Mouse (Mus musculus) lung, embryonic 14.5 days (tissue): Measurements from ENCODE around the gene Sun1. TPM values are rescaled to one million over a fixed set of nuclear protein-coding genes. Genes with fewer than 3 reads are reported as not detected.

ENCODE experiments used
- ATAC-seq: fragments of 200-750 bp; cut with Nextera tagmentation; 2 replicates; pipeline ENCODE4 v1.8.0; 2017; ENCODE audit warnings: mild to moderate bottlenecking, moderate TSS enrichment, moderate library complexity; ENCODE audit not compliant: insufficient read depth
- DNase-seq: peaks from one replicate; pipeline ENCODE4 v3.0.0-alpha.2; 2015
- H3K27ac ChIP-seq: fragments of 300-500 bp; sonication (generic); 2 replicates; pipeline ENCODE4 v1.5.1; 2014; ENCODE audit warnings: low read depth, mild to moderate bottlenecking, moderate library complexity
- H3K27me3 ChIP-seq: fragments of 300-500 bp; sonication (generic); 2 replicates; pipeline ENCODE4 v1.6.1; 2014; ENCODE audit warnings: low read length, control low read depth; ENCODE audit not compliant: insufficient read depth
- H3K36me3 ChIP-seq: fragments of 300-500 bp; sonication (generic); 2 replicates; pipeline ENCODE4 v1.6.1; 2014; ENCODE audit warnings: control low read depth; ENCODE audit not compliant: insufficient read depth
- H3K4me1 ChIP-seq: fragments of 300-500 bp; sonication (generic); 2 replicates; pipeline ENCODE4 v1.6.1; 2014; ENCODE audit warnings: antibody characterized with exemption, control low read depth; ENCODE audit not compliant: insufficient read depth
- H3K4me2 ChIP-seq: fragments of 300-500 bp; sonication (generic); 2 replicates; pipeline ENCODE4 v1.6.1; 2014; ENCODE audit warnings: mild to moderate bottlenecking
- H3K4me3 ChIP-seq: fragments of 300-500 bp; sonication (generic); 2 replicates; pipeline ENCODE4 v1.5.1; 2014; ENCODE audit warnings: low read depth, low read length
- H3K9ac ChIP-seq: fragments of 300-500 bp; sonication (generic); 2 replicates; pipeline ENCODE4 v1.6.1; 2014
- H3K9me3 ChIP-seq: fragments of 300-500 bp; sonication (generic); 2 replicates; pipeline ENCODE4 v1.6.1; 2016; ENCODE audit warnings: low read depth, low read length, control low read depth
- CTCF ChIP-seq: IDR thresholded peaks from 2 replicates; pipeline ENCODE4 v1.5.1; 2016; ENCODE audit warnings: antibody characterized with exemption, low read depth
- WGBS: fragments of 180-500 bp; shearing (Covaris S2); extraction: QIAGEN DNeasy Blood & Tissue Kit; methylation state at CpG from one replicate; pipeline ENCODE4 v1.1.7; 2014; 5-methylcytosine and 5-hydroxymethylcytosine counted together
- polyA plus RNA-seq: library from polyadenylated mRNA; unstranded; fragments of >200 nt; fragmentation: Nextera tagmentation; extraction: Ambion mirVana; gene quantifications from 2 replicates; pipeline ENCODE4 v1.2.1, GENCODE M21; 2014

Sun1 gene
- polyA plus RNA-seq, 1 experiment from 2014 or later, result 57.7 TPM

- ATAC-seq (no peak), DNase-seq (peak; percentile 58)
- no peak overlapping the region for H3K4me2 ChIP-seq
- 64% methylated on average over 6 of the region's 6 CpGs for WGBS
- H3K27ac ChIP-seq, result no peak overlapping the region
- TF ChIP-seq CTCF, result no peak
- no peaks in the 10 kb centered on the region for H3K4me1 ChIP-seq
- no peak overlapping the region for H3K9ac ChIP-seq
- no peaks in the 10 kb centered on the region for H3K9me3 ChIP-seq
- H3K27me3 ChIP-seq, result no peaks in the 10 kb centered on the region
- H3K4me3 ChIP-seq, result no peak overlapping the region
- no peaks in the 10 kb centered on the region for H3K36me3 ChIP-seq
Observed at GRCm38 (mm10) chr5:139291811-139292560, 91.5 kb downstream of the Sun1 start.

GRCm38 (mm10) chr5:139294089-139294488, 93.7 kb downstream of the Sun1 start:
- WGBS, result 82% methylated on average over 2 of the region's 2 CpGs
- H3K4me1 ChIP-seq, result no peaks in the 10 kb centered on the region
- no peaks in the 10 kb centered on the region for H3K9me3 ChIP-seq
- H3K4me3 ChIP-seq, result no peak overlapping the region
- H3K36me3 ChIP-seq, result no peaks in the 10 kb centered on the region
- DNase-seq, result no peak
- no peaks in the 10 kb centered on the region for H3K27me3 ChIP-seq
- no peak for TF ChIP-seq CTCF
- no peak overlapping the region for H3K27ac ChIP-seq
- H3K9ac ChIP-seq, result no peak overlapping the region
- no peak for ATAC-seq
- no peak overlapping the region for H3K4me2 ChIP-seq

- no peak for TF ChIP-seq CTCF
- Histone ChIP-seq H3K4me3 (no peak overlapping the region), H3K9ac (no peak overlapping the region), H3K27ac (no peak overlapping the region), H3K4me1 (no peaks in the 10 kb centered on the region), H3K27me3 (no peaks in the 10 kb centered on the region), H3K36me3 (no peaks in the 10 kb centered on the region), H3K9me3 (no peaks in the 10 kb centered on the region), H3K4me2 (no peak overlapping the region)
- DNase-seq, result no peak
- ATAC-seq, result no peak
- whole genome bisulfite sequencing, result 88% methylated on average over 10 of the region's 10 CpGs
Observed at GRCm38 (mm10) chr5:139297092-139297491, 96.7 kb downstream of the Sun1 start.

- ATAC-seq, result no peak
Observed at GRCm38 (mm10) chr5:139297745-139298144, 97.3 kb downstream of the Sun1 start.

More at GRCm38 (mm10) chr5:139297745-139298144, 97.3 kb downstream of the Sun1 start:
- WGBS, result 78% methylated on average over 5 of the region's 5 CpGs
- no peaks in the 10 kb centered on the region for H3K9me3 ChIP-seq
- H3K27me3 ChIP-seq, result no peaks in the 10 kb centered on the region
- no peak for DNase-seq
- no peaks in the 10 kb centered on the region for H3K4me1 ChIP-seq
- H3K9ac ChIP-seq, result no peak overlapping the region
- TF ChIP-seq CTCF, result no peak
- no peak overlapping the region for H3K4me2 ChIP-seq
- no peaks in the 10 kb centered on the region for H3K36me3 ChIP-seq
- no peak overlapping the region for H3K4me3 ChIP-seq
- no peak overlapping the region for H3K27ac ChIP-seq

Other genes starting within 250 kb of the Sun1 start
- gene Pdgfa, start 203.3 kb upstream of the Sun1 start, polyA plus RNA-seq, result 40.9 and 46.0 TPM in 2 replicates
- 12.0 and 13.5 TPM in 2 replicates for gene Prkar1b, start 50.6 kb upstream of the Sun1 start, polyA plus RNA-seq
- 8.6 and 9.0 TPM in 2 replicates for gene Dnaaf5, start 50.4 kb upstream of the Sun1 start, polyA plus RNA-seq
- 183 and 185 TPM in 2 replicates for gene Get4, start 51.7 kb downstream of the Sun1 start, polyA plus RNA-seq
- gene Adap1, start 125.0 kb downstream of the Sun1 start, polyA plus RNA-seq, result 3.6 and 4.0 TPM in 2 replicates
- 102 and 106 TPM in 2 replicates for gene Cox19, start 150.8 kb downstream of the Sun1 start, polyA plus RNA-seq
- not detected in 2 replicates for gene Cyp2w1, start 152.0 kb downstream of the Sun1 start, polyA plus RNA-seq
- gene Gpr146, start 177.1 kb downstream of the Sun1 start, polyA plus RNA-seq, result 3.5 and 4.3 TPM in 2 replicates
- gene C130050O18Rik, start 204.6 kb downstream of the Sun1 start, polyA plus RNA-seq, result 1.1 TPM in 2 replicates
- 5.5 and 5.9 TPM in 2 replicates for gene Gper1, start 222.5 kb downstream of the Sun1 start, polyA plus RNA-seq